Mouse (Mus musculus) bone marrow macrophage, adult 2 months (primary cell): ENCODE measurements at regions not wholly inside any gene's neighbourhood (a gene's known extent, or its start where the extent isn't known, plus 50 kb on each side); places are given as distances from the start of the nearest gene placed in this dataset.
A peak's percentile ranks its signal among the peaks of the same experiment; 100 is the strongest.

Experiments
- H3K27ac ChIP-seq: 2 replicates; pipeline ENCODE4 v1.5.1; 2012; ENCODE audit warnings: low read depth, low read length; ENCODE audit not compliant: insufficient read depth
- H3K4me1 ChIP-seq: 2 replicates; pipeline ENCODE4 v1.6.1; 2012; ENCODE audit warnings: low read length; ENCODE audit not compliant: control insufficient read depth, insufficient read depth
- H3K4me3 ChIP-seq: 2 replicates; pipeline ENCODE4 v1.5.1; 2012; ENCODE audit warnings: mild to moderate bottlenecking, low read length, moderate library complexity; ENCODE audit not compliant: insufficient read depth
- CTCF ChIP-seq: IDR thresholded peaks from 2 replicates; pipeline ENCODE4 v1.5.1; 2012; ENCODE audit warnings: low read depth, mild to moderate bottlenecking, low read length, moderate library complexity
- POLR2A ChIP-seq: IDR thresholded peaks from 2 replicates; pipeline ENCODE4 v1.6.1; 2012; ENCODE audit warnings: mild to moderate bottlenecking, low read depth, low read length, borderline replicate concordance

GRCm38 (mm10) chrX:11839665-11840245 lies 320.4 kb downstream of the Bcor start:
- TF ChIP-seq POLR2A: no peak
- TF ChIP-seq CTCF: no peak
- H3K4me1 ChIP-seq: peaks cover 28% of the 10 kb centered on the region
- H3K4me3 ChIP-seq: no peak overlapping the region
- peak overlapping the region; percentile 66 for H3K27ac ChIP-seq

GRCm38 (mm10) chrX:11840319-11841035 lies 319.7 kb downstream of the Bcor start:
- no peak overlapping the region for H3K4me3 ChIP-seq
- TF ChIP-seq CTCF: no peak
- no peak for TF ChIP-seq POLR2A
- H3K4me1 ChIP-seq: peaks cover 28% of the 10 kb centered on the region
- H3K27ac ChIP-seq: peak overlapping the region; percentile 27; the same call in 1 of the 2 replicates

GRCm38 (mm10) chrX:11845566-11845965 lies 314.6 kb downstream of the Bcor start:
- Histone ChIP-seq H3K27ac (no peak overlapping the region), H3K4me3 (no peak overlapping the region), H3K4me1 (peaks cover 2% of the 10 kb centered on the region)
- TF ChIP-seq POLR2A: no peak
- TF ChIP-seq CTCF: no peak

DNA sequence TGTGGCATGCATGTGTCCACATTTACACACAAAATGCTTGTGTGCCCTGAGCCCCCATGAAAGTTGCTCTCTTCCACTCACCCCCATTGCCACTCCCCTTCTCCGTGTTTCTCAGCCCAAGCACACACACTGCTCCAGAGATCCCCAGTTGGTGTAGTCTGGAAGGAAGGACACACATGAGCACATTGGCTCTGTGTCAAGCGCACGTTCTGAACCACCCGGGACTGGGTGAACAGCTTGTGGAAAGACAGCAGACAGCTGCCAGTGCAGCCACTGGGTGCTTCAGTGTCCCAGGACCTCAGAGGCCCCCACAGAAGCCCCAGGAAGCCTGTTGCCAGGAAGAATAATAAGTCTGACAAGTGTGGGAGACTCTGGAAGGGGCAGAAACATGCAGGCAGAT lies 304.2 kb downstream of the Bcor start:
- Histone ChIP-seq H3K4me1 (peaks cover 9% of the 10 kb centered on the region), H3K4me3 (no peak overlapping the region), H3K27ac (no peak overlapping the region)
- no peak for TF ChIP-seq POLR2A
- no peak for TF ChIP-seq CTCF

DNA sequence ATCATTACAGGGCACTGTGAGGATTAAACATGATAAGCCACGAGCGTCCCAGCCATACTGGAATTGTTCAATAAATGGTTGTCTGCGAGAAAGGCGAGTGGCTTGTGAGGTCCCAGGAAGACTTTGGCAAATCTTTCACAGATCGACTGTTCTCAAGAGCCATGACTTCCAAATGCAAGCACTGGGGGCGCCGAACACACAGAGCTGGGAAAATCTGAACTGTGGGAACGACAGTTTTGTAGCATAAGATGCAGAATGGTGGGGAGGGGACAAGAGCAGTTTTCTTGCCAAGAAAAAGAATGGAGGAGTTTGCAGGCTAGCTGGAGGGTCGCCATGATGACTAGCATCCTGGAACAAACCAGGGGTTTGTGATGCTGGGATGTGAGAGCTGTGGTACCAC lies 300.8 kb downstream of the Bcor start:
- no peaks in the 10 kb centered on the region for H3K4me1 ChIP-seq
- no peak for TF ChIP-seq CTCF
- no peak for TF ChIP-seq POLR2A
- no peak overlapping the region for H3K27ac ChIP-seq
- H3K4me3 ChIP-seq: no peak overlapping the region

DNA sequence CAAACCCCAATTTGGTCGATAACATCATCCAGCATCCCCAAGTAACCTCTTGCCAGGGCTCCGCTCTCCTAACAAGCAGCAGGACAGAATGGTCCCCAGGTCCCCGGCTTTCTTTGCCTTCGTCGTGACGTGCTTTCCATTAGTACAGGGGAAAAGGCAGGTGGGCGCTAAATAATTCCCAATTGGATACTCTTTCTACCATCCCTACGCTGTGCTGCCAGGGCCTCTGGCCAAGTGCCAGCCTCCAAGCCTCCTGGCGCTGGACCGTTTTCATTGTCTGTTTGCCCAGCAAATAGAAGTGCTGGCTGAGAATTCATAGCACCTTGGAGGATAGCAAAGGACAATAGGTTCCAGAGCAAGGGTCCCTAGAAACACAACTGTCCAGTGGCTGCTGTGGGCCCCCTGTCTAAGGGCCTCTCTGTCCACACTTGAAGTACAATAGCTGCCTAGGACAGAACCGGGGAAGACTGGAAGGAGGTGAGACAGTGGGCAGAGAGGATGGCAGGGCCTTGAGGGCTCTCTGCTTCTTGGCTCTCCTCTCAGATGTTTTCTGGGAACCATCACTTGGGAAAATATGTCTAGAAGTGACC lies 298.9 kb downstream of the Bcor start:
- no peak overlapping the region for H3K27ac ChIP-seq
- H3K4me1 ChIP-seq: no peaks in the 10 kb centered on the region
- H3K4me3 ChIP-seq: no peak overlapping the region
- TF ChIP-seq POLR2A (no peak), CTCF (no peak)

DNA sequence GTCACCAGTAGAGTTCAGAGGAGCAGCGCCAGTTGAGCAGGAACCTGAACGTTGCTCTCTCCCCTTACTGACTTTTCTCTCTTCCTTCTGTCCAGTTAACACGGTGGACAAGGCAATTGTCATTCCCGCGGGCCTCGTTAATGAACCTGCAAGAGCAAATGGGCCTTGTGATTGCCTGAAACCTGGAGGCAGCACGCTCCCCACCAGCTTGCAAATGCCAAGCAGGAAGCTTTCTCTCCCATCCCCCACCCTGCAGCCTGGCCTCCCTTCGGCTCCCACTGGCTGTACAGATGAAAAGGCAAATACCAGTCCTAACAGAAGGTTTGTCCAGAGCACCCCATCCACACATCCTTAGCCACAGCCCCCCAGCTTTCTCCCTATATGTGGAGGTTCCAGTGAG lies 298.3 kb downstream of the Bcor start:
- no peaks in the 10 kb centered on the region for H3K4me1 ChIP-seq
- TF ChIP-seq CTCF: no peak
- no peak for TF ChIP-seq POLR2A
- H3K27ac ChIP-seq: no peak overlapping the region
- H3K4me3 ChIP-seq: no peak overlapping the region

DNA sequence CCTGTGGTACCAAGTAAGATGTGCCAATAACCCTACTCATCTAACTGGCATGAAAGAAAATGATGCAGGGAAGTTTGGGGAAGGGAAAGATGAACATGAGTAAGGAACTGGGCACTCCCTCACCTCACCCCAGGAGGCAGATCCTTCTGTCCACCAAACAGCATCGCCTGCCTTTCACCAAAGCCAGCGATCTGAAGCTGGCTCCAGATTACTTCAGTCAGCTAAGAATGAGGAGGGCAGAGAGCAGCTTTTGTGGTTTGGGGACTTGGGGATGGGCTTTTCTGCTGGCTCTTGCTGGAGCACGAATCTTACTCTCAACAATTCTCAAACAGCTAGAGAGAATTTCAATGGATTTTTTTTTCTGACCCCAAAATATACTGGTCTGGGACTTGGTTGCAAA lies 297.0 kb downstream of the Bcor start:
- no peak overlapping the region for H3K27ac ChIP-seq
- no peak overlapping the region for H3K4me3 ChIP-seq
- H3K4me1 ChIP-seq: no peaks in the 10 kb centered on the region
- TF ChIP-seq POLR2A (no peak), CTCF (no peak)

DNA sequence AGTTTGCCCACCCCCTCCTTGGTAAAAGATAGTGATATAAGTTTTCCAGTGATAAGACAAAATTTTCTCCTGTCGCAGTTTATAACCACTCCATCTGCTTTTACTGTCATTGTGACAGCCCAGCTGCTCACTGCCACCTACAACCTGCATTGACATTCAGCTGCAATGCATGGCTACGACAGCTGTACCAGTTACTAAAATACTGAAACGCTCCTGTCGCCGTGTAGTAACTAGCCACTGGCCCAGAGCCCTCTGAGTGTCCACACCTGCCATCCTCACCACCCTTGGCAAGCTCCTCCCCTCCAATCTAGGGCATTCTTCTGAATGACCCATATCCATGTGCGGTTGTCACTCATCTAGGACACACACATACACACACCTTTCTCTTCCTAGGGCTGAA lies 286.2 kb downstream of the Bcor start:
- Histone ChIP-seq H3K4me3 (no peak overlapping the region), H3K27ac (no peak overlapping the region), H3K4me1 (no peaks in the 10 kb centered on the region)
- TF ChIP-seq POLR2A (no peak), CTCF (no peak)

DNA sequence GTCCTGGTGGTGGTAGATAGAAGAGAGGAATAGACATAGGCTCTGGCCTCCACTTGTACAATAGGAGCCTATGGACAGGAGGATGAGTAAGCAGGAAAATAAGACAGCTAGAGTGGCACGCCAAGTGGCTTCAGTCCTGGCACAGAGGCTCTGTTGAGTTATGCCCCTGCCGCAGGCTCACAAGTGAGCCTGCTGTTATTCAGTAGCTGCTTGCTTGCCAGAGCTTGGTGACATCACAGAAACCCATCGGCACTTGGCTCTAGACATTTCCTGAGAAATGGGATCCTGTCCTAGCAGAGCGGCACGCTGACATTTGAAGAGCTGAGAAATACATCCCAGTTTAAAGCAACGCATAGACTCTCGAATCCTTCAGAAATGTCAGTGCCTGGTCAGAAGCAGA lies 283.5 kb downstream of the Bcor start:
- TF ChIP-seq POLR2A (no peak), CTCF (no peak)
- Histone ChIP-seq H3K4me3 (no peak overlapping the region), H3K4me1 (peaks cover 9% of the 10 kb centered on the region), H3K27ac (no peak overlapping the region)

GRCm38 (mm10) chrX:11878028-11878427 lies 282.1 kb downstream of the Bcor start:
- Histone ChIP-seq H3K27ac (no peak overlapping the region), H3K4me3 (no peak overlapping the region), H3K4me1 (peaks cover 11% of the 10 kb centered on the region)
- TF ChIP-seq POLR2A (no peak), CTCF (no peak)
